Mouse (Mus musculus) ovary, postnatal 14 days (tissue): ENCODE measurements around the gene Dnah5.

ENCODE experiments used
- DNase-seq: peaks from one replicate; pipeline ENCODE4 v3.0.0; 2022; ENCODE audit warnings: low spot score

Dnah5 gene

DNA sequence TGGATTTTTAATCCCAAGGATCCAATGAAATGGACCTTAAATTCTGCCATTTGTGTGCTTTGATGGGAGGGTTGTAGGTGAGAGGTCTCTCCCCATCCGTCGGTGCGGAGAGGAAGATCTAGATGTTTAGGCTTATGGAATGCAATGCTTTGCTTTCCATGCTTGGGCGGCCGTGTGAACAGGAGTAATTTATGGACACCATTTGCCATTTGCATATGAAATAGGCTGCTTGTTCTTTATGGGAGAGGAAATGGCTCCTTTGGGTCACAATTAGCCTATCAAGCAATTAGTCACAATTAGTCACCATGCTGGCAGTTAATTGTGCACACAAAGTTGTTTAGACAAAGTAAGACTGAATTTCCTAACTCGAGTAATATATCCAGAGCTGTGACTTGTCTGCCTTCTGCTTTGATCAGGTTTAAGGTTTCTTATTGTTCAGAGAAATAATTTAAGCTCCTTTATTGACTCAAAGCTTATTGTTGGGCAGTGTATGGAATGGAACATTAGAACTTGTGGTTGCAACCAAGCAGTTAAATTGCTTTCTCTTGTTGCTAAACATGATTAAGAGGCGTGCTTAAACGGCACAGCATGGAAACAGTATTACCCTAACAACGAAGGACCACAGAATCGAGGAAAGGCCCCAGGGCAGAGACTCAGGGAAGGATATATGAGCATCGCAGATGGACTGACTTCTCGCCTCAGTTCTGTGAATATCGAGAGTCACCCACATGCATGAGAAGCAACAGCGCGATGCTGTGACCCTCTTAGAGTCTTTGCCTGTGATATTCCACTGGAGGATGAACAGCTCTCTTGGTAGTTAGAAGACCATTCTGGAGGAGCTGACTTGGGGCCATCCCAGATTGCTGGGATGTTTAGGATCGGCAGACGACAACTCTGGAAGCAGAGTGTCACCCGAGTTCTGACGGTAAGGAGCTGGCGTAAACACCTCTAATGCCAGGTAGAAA lies at the start of gene Dnah5:
Gene Dnah5 (plus strand): TSS at position 642 of the 965 bp plus-strand sequence.
- DNase-seq: no peak

DNA sequence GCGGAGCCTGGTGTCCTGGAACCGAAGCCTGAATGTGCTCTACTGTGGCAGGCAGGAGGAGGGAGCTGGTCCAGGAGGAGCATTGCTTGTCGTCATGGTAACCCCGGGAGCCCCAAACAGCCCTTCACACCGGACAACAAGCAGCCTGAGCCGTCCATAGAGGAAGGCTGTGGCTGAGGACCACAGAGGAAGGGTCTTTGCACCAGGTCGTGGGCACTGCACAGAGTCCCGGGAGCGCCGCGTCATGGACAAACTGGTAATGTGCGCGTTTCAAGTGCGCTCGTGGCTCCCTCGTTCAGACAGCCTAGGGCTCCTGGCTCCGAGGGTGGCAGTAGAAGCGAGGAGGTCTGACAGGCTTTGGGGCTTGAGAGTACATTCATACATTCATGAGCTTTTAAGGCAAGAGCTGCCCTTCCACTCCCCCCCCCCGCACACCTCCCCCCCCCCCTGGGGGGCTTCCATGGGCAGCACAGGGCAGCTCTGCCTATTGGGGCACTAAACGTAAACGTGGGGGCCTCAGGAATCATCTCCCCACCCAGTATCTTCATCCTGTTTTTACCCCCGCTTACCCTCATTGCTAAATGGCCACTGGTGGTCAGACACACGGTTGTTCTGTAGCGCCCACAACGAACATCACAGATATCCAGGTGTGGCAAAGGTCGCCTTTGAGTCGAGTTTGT lies 48.6 kb upstream of the Dnah5 start:
- DNase-seq: no peak

DNA sequence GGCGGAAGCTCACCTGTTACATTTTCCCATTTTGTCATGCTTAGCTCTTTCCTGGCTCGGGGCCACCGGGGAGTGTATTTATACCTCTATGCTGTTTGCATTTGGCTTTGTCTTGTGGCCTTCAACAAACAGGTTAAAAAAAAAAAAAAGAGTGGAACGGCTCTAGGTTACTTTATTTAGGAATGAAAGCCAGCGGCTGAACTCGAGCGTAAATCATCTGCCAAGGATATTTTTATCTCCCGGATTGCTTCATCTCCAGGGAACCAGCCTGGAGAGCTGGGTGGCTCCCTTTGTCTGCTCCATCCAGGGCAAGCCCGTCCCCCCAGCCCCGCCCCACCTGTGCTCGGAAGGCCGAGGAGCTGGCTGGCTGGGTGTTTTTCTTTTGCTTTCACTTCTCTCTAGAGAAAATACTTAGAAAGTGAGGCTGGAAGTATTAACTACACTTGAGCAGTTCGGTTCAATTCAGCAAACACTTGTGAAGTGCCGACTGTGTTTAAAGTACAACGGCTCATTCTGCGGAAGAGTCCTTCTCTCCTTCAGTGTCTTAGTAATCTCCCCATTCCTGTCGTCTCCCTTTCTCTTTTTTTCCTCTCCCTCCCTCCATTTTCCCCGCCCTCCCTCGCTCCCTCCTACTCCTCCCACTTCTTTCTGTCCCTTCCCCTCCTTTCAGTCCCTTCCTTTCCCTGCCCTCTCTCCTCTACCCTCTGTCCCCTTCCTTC lies 44.6 kb upstream of the Dnah5 start:
- DNase-seq: peak; percentile 37

DNA sequence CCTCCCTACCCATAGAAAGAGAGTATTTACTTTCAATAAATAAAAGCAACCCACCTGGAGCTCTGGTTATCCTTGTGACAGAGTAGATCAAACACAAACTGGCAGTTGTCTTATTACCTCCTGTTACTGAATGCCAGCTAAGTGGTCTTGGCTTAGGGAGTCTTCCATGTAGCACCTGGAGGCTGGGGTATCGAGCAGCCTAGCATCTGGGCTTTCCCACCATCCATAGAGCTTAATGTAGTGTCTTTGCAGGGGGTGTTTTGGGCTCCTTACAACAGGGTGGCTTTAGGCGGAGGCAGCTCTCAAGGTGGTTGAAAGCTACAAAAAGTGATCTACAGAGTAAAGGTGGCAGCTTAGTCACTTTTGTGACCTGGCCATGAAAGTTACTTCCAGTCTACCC lies 41.3 kb upstream of the Dnah5 start:
- no peak for DNase-seq

DNA sequence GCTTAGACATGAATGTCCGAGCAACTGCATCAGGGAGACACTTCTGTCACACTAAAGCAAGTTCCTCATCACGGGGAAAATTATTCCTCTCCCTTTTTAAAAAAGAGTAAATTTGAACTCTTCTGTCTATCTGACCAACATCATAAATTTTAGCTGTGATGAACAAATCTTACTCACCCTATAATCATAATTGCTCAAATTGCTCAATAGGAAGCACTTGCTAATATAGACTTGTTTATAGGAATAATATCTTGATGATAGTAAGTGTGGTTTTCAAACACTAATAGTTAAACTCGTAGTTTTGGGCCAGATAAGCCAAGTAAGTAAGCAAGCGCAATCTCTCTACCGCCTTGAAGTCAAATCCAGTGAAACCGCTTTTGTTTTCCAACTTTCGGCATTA lies 38.3 kb upstream of the Dnah5 start:
- no peak for DNase-seq

DNA sequence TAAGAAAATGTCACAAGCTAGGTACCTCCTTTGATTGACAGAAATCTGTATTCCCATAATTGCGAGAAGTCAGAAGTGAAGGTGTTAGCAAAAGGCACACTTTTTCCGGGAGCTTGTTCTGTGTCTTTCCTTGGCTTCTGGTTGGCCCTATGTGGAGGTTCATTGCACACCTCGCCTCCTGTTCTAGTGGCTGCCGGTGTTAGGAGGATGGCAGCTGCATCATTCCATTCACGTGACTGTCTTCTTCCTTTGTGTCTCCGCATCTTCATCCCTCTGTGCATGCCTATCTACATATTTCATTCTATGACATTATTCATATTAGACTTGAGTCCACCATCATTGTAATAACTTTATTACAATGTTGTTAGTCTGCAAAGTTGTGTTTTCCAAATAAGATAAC lies 37.5 kb upstream of the Dnah5 start:
- no peak for DNase-seq

DNA sequence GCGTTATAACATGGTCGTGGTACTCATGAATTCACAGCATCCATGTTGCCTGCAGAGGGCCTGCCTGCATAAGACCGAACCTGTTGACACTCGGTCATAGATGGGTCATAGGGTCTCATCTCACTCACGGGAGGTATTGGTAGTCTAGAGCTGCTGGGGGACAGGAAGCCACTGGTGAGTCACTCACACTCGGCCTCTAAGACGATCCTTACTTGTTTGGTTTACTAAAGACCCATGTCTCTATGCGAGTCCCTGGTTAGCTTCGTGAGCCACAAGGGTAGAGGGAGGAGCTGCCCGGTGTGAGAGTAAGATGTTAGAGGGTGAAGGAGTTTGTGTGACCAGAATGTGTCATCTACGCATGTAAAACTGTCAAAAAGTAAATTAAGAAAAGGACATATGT lies 24.6 kb upstream of the Dnah5 start:
- DNase-seq: no peak

DNA sequence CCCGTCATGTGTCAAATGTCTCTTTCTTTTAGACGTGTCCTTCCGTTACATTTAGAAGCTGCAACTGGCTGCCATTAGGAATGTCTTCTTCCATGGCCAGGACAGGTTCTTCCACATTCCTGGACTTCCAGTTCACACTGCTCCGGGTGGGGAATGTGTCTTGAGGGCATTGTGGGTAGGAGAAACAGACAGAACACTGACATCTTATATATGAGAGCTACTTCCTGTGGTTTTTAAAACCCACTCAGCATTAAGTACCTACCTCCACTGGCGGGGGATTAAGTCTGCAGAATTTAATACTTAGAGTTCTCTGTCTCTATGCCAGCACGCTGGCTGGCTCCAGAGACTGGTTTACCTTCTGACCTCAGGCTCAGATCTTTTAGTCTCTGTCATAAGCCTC lies 24.0 kb upstream of the Dnah5 start:
- DNase-seq: no peak

DNA sequence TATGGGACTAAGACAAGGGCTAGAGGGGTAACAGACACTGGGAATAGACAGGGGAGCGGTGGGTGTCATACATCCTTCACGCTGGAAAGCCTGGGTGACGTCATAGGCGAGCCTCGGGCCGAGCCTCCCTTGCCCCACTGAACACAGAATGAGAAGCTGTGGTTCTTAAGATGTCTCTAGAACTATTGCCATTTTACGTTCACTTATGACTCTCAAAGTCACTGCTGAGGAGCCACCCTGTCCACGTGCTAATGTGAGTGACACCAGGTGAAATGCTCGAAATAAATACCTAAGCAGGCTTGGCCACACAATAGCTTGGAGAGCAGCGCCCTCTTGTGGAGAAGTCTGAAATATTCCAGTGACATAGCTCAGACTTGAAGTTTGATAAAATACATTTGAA lies 21.7 kb upstream of the Dnah5 start:
- peak; percentile 64 for DNase-seq

DNA sequence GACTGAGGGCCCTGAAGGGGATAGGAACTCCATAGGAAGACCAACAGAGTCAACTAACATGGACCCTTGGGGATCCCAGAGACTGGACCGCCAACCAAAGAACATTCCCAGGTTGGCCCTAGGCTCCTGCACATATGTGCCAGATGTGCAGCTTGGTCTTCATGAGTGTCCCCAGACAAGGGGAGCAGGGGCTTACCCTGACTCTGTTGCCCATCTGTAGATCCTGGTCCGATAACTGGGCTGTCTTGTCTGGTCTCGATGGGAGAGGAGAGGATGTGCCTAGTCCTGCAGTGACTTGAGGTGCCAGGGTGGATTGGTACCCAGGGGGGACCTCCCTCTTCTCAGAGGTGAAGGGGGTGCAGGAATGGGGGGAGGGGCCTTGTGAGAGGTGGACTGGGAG lies 21.0 kb upstream of the Dnah5 start:
- DNase-seq: no peak

DNA sequence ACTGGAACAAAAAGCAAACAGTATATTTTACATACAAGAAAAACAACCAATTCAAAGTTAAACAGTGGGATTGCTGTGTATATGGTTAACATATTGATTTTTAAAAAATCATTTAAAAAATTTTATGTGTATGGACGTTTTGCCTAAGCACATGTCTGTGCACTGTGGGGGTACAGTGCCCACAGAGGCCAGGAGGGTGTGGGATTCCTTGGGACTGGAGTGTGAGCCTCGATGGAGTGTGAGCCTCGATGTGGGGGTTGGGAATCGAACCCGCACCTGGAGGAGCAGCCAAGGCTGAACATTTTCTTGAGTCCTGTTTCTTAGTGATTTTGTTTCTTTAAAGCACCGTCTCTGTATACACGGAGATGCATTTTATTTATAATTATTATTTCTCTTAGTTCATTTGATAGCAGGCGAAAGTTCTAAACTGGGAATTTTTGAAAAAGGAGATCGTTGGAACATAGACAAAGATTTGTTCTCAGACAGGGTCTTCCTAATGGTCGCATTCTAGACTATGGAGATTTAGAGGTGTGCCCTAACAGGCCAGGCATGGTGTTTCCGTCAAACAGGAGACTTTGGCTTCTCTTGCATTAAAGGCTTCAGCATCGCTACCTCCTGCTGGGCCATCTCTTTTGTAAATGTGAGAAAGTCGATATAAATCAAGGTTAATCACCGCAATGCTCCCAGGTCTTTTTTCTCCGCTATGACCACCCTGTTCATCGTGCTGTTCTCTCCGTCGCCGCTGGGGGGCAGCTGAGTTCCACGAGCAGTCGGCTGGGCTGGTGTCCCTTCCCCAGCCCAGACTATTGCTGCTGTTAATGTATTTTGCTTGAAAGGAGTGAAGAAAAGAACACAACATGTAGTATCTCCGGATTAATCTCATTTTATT lies 15.8 kb upstream of the Dnah5 start:
- DNase-seq: peak; percentile 67

DNA sequence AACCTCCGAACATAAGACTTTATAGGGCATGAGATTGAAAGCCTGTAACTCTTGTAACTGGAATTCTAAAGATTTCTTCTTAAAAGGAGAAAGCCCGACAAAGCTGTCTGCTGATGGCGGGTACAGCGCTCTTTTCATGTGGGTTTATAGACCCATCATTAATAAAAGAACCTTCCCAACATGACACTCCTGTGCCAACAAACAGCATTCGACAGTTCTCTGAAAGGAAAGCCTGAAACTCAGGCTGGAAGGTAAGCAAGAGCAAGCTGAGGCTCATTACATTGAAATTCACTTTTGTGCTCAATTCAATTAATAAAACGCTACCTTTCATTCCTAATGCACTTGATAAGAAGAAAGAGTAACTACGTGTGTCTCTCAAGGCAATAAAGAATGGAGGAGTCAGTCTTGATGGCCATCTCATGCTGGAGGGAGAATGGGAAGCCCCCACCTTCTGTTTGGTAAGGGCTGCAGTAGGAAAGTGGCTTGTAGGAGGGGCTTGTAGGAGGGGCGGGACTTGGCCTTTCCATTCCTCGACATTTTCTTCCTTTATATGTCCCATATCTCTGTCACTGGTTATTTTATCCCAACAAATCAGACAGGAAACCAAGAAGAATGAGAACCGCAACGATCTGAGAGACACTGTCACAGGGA lies 15.1 kb upstream of the Dnah5 start:
- no peak for DNase-seq

DNA sequence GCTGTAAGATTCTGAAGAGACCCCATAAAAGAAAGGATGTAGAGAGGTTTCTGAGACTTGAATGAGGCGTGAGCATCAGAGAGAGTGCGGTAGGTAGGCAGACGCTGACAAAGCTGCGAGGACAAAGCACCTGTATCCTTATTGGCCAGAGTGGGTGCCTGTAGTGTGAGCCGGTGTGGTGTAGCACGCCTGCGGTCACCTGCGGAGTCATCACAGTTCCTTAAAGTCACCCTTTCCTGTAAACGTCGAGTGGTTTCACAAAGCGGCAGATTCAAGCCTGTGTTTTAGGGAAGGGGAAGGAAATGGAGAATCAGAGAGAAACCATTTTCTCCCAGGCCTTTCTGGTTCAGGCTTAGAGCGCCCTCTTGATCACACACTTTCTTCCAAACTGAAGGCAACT lies 13.9 kb upstream of the Dnah5 start:
- DNase-seq: no peak

DNA sequence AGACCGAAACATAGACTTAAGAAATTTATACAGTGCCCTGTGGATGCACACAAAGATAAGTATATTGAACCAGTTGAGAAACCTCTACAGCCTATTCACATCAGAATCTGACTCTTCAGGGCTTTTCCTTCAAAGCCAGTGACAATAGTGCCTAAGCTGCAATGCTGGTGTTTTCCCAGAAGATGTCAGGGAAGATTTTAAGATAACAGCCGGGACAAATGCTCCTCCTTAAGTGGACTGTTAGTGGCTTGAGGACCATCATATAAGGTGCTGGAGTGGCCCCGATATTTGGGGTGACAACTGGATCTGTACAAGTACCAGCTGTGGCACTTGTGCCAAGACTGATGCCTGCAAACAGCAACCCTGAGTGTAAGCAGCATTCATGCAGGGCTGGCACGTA lies 4.9 kb upstream of the Dnah5 start:
- DNase-seq: no peak

DNA sequence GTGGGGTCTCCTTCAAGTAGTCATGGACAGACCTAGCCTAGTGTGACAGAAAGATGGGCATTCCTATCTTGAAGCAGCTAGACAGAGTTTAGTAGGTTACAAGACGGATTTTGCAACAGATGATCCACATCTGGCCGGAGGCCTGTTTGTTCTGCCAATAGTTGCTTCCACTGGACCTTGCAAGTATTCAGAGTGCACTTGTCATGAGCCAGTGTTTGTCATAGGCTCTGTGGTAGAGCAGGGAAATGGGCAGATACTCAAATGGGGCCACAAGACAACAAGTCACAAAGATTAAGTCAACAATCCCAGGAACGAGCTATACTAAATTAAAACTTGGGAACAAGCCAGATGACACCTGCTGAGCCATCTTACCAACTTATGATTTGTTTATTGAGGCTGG lies 1.1 kb downstream of the Dnah5 start:
- no peak for DNase-seq

DNA sequence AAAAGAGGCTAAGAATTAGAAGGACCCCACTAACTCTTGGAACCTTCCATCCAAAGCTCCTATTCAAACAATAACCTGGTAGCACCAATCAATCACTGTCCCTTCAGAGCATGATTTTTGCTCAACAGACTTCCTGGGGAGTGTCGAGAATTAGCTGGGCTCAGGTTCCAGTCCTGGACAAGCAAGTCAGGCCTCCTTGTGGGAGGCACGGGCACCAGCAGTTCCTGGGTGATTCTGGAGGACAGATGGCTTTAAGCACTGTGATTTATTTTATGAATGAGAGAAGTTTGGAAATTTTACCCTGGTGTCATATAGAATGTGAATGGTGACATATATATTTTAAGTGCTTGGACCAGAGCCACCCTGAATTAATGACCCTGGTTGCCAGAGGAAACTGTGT lies 4.0 kb downstream of the Dnah5 start:
- no peak for DNase-seq

DNA sequence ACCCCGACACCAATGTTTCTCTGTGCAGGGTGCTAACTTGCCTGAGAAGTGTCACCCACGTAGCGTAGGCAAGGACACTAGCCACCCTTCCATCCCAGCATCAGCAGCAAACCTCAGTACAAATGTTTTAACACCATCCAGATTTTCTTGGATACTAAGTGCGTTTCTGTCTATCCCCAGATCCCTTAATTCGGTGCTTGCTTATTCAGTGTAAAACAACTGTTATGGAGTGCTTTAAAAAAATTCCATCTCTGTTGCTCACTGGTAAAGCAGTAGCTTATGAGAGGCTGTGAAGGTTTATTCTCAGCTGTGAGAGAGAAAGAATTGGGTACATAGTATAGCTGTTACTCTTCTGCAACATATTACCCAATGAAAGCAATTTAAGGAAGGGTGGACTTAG lies 9.5 kb downstream of the Dnah5 start:
- DNase-seq: no peak

DNA sequence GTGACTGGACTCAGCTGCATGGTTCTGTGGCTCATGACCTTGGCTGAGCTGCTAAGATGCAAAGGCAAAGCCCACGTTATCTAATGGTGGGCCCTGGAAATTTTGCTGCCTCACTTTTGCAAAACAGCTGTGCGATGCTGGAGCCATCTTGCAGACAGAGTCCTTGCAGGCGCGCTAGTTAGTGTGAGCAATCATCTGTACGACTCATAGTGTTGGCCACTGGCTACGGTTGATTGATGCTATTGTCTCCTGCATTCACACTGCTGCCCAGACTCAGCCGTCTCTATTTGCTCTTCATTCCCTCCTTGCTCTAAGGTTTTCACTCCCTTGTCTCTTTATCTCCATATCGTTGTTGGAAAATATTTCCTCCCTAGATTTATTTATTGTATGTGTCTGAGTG lies 12.8 kb downstream of the Dnah5 start:
- DNase-seq: no peak

DNA sequence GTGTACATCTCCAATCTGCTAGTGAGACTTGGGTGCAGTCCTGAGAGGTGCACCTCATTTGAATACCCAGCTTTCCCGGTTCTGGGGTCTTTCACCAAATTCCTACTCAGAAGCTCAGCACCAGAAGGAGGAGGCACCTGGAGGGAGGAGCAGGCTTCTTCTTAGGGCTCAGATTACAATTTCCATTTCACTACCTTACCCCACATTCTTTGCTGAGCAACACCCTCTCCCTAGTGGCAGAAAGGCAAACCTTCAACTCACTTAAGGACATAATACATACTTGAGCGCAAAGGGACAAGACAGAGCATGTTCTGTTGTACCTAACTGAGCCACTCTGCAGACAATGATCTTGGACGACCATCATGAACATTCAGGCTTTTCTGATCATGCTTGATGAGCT lies 23.8 kb downstream of the Dnah5 start:
- DNase-seq: no peak

DNA sequence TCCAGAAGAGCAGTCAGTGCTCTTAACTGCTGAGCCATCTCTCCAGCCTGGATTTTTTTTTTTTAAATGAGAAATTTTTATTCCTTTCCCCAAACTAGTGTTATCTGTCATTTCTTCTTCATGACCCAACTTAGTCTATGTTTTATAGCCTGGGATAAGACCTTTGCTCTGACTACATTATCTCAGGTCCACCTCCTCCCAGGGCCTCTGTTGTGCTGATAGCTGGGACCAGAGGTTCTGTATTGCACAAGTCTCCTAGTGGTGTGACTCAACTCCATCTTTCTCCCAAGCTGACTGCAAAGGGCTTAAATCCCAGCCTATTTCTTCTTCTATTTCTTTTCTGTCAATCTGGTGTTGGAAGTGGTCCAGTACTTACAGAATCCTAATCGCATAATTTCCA lies 56.7 kb downstream of the Dnah5 start:
- no peak for DNase-seq

DNA sequence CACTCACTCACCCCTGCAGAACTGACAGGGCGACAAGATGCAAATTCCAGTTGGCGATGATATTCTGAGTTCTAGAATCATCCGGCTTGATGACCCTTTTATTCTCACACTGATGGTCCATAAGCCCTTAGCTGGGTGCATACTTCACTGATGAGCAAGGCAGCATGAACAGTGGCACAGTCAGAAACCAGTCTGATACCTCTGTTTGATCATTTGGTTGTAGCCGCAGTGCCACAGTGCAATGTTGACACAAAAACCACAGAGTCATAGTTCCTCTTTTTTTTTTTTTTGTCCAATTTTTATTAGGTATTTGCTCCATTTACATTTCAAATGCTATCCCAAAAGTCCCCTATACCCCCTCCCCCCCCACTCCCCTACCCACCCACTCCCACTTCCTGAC lies 95.9 kb downstream of the Dnah5 start:
- no peak for DNase-seq
